Mouse (Mus musculus): ENCODE results near the gene Lime1.

DNA sequence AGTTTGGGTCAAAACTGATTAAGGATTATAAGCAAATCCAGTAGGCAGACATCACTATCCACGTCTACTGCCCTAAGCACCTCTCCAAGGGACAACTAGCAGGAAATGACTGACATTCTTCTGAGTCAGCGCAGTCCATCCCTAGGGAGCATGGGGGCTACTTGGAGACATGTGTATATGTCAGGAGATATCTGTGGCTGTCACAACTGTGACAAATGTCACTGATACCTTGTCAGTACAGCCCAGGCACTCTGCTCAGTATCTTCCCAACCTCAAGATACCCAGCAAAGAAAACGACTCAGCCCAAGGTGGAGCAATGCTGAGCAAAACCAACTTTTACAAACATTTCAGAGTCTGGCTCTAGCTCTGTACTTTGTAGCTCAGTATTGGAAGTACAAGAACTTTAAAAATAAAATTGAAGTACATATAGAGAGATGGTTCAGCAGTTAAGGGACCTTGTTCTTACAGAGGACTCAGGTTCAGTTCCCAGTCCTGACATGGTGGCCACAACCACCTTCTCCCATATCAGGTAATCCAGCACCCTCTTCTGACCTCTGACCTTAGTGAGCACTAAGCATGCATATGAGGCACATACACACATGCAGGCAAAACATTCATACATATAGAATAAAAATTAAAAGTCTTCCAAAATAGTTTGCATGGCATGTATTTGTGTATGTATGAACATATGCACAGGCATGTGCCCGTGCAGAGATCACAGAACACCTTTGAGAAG, 41.2 kb downstream of the Lime1 start:
- TF ChIP-seq HCFC1 (IDR thresholded peaks at IDR 0.05; ENCODE audit: borderline replicate concordance, insufficient read depth, low read length) (no peak), CHD2 (IDR thresholded peaks at IDR 0.05; ENCODE audit: low read depth, low read length) (no peak), ZNF384 (IDR thresholded peaks at IDR 0.05; ENCODE audit: low read depth, low read length) (no peak)

All from ES-E14 (cell line).